Mouse (Mus musculus): ENCODE results near the gene Glipr2.

GRCm38 (mm10) chr4:43980236-43980635 lies 23.0 kb downstream of the Glipr2 start:
- TF ChIP-seq CTCF (IDR thresholded peaks at IDR 0.05): no peak
- no peak for TF ChIP-seq EP300 (IDR thresholded peaks at IDR 0.05)
